Comparison of ENCODE assay signal across 10 mouse cellular contexts in genomic region chr2:102899238-102899637, GRCm38 (mm10). TPM values are rescaled to one million over a fixed set of nuclear protein-coding genes. Genes with fewer than 3 reads are reported as not detected.
A peak's percentile ranks its signal among the peaks of the same experiment; 100 is the strongest.
DNase-seq lines count a peak whose midpoint lies in the region; ATAC-seq and TF ChIP-seq lines count a peak whose summit lies in the region.
"Had no signal": no experiment of that assay in that cellular context is flagged by ENCODE, and none has a peak within 500 bp of the region (broad histone marks: within the 10 kb centered on the region; RNA-seq: fewer than 3 reads in every experiment).

No protein-coding gene starts in this region.

- no peak for TF ChIP-seq EP300 in liver, embryonic 14.5 days (IDR thresholded peaks at IDR 0.05; ENCODE audit: low read depth)

- no peaks in the 10 kb centered on the region for H3K27me3 ChIP-seq in heart, embryonic 12.5 days (replicated peaks)
- H3K27me3 ChIP-seq in liver, embryonic 14.5 days (ENCODE audit: control insufficient read depth, insufficient read depth, low read length) = no peaks in the 10 kb centered on the region
- peaks cover 38% of the 10 kb centered on the region for H3K27me3 ChIP-seq in midbrain, embryonic 10.5 days (ENCODE audit: low read depth, poor library complexity, severe bottlenecking)

- peak; percentile 13 for DNase-seq in heart, adult 8-10 months (ENCODE audit: low spot score)
- DNase-seq in heart, postnatal 36 days = no peak
- no peak for DNase-seq in liver, embryonic 14.5 days (ENCODE audit: low read depth in 3 of 3, low spot score in 3 of 3)
- DNase-seq in natural killer cell, adult 2 months (ENCODE audit: low spot score in 2 of 2) = peak; percentile 22 to 29
- DNase-seq in urinary bladder, postnatal 4 days (ENCODE audit: low spot score in 2 of 2) = no peak
- no peak for DNase-seq in cerebellum, postnatal 14 days
- DNase-seq in midbrain, embryonic 10.5 days (ENCODE audit: low spot score) = no peak
- DNase-seq: adrenal gland, adult 8-10 months had no signal

- H3K4me3 ChIP-seq in heart, embryonic 12.5 days = peak overlapping the region; percentile 59
- peak overlapping the region; percentile 33 to 66 for H3K4me3 ChIP-seq in liver, embryonic 14.5 days (ENCODE audit: insufficient read depth in 1 of 2, low read depth in 2 of 2, low read length in 2 of 2)
- H3K4me3 ChIP-seq in midbrain, embryonic 10.5 days = no peak overlapping the region
- H3K4me3 ChIP-seq: hindbrain, embryonic 13.5 days had no signal

- no peak for TF ChIP-seq CTCF in liver, embryonic 14.5 days (IDR thresholded peaks at IDR 0.05; ENCODE audit: low read depth)

- peaks cover 53% of the 10 kb centered on the region for H3K4me1 ChIP-seq in heart, embryonic 12.5 days (replicated peaks)
- H3K4me1 ChIP-seq in liver, embryonic 14.5 days (replicated peaks; ENCODE audit: control insufficient read depth in 2 of 2, insufficient read depth in 2 of 2, low read length in 1 of 2) = peaks cover 2 to 18% of the 10 kb centered on the region in 2 experiments; a peak in 3 of 4 replicates
- peaks cover 15% of the 10 kb centered on the region for H3K4me1 ChIP-seq in midbrain, embryonic 10.5 days

- H3K4me2 ChIP-seq in heart, embryonic 12.5 days = peak overlapping the region; percentile 80
- H3K4me2 ChIP-seq in liver, embryonic 14.5 days (ENCODE audit: low read depth) = peak overlapping the region; percentile 79
- H3K4me2 ChIP-seq: hindbrain, embryonic 13.5 days had no signal

- intact Hi-C loops in heart, postnatal 36 days (cut with DNase I) = no loop called here

- H3K9me3 ChIP-seq in heart, embryonic 12.5 days (replicated peaks) = no peaks in the 10 kb centered on the region
- no peaks in the 10 kb centered on the region for H3K9me3 ChIP-seq in liver, embryonic 14.5 days (ENCODE audit: control insufficient read depth, low read length)
- no peaks in the 10 kb centered on the region for H3K9me3 ChIP-seq in midbrain, embryonic 10.5 days (replicated peaks)
- H3K9me3 ChIP-seq: hindbrain, embryonic 13.5 days had no signal

- H3K9ac ChIP-seq in heart, embryonic 12.5 days = peak overlapping the region; percentile 44; the same call in 1 of the 2 replicates
- H3K9ac ChIP-seq in liver, embryonic 14.5 days (replicated peaks) = peak overlapping the region; percentile 48
- H3K9ac ChIP-seq: hindbrain, embryonic 13.5 days had no signal

- WGBS in heart, embryonic 12.5 days = 30% methylated on average over 3 of the region's 3 CpGs
- WGBS in liver, embryonic 14.5 days (ENCODE audit: insufficient replicate concordance) = 8% methylated on average over 3 of the region's 3 CpGs
- 74% methylated on average over 3 of the region's 3 CpGs for whole genome bisulfite sequencing in midbrain, embryonic 10.5 days

- no peak overlapping the region for H3K27ac ChIP-seq in heart, embryonic 12.5 days (ENCODE audit: poor library complexity, severe bottlenecking)
- H3K27ac ChIP-seq in liver, embryonic 14.5 days = no peak overlapping the region
- H3K27ac ChIP-seq in midbrain, embryonic 10.5 days (replicated peaks) = no peak overlapping the region
- H3K27ac ChIP-seq: hindbrain, embryonic 13.5 days had no signal

- no peaks in the 10 kb centered on the region for H3K36me3 ChIP-seq in heart, embryonic 12.5 days
- H3K36me3 ChIP-seq in liver, embryonic 14.5 days (replicated peaks; ENCODE audit: control insufficient read depth, insufficient read depth, low read depth) = no peaks in the 10 kb centered on the region
- H3K36me3 ChIP-seq in midbrain, embryonic 10.5 days = no peaks in the 10 kb centered on the region
- H3K36me3 ChIP-seq: hindbrain, embryonic 13.5 days had no signal

- no peak for ATAC-seq in heart, embryonic 12.5 days (ENCODE audit: insufficient number of reproducible peaks, low FRiP score)
- ATAC-seq in liver, embryonic 14.5 days (ENCODE audit: insufficient read depth) = no peak

RNA-seq across cellular contexts. Expression of gene Cd44, which starts 2.2 kb away (rescaled TPM):
- total RNA-seq in heart, adult 8-10 months (2022) = 1 to 10 TPM; 5.6 to 9.5 (median 6.8) TPM
- total RNA-seq in heart, postnatal 36 days (2021) = 10 to 100 TPM; 10.2 to 11.3 TPM
- polyA plus RNA-seq in heart, embryonic 12.5 days (2016; fragmentation: Nextera tagmentation; extraction: Ambion mirVana) = 29.9 and 30.2 TPM in 2 replicates
- polyA plus RNA-seq in liver, embryonic 14.5 days (2012; rRNA removed) = 8.4 and 9.2 TPM in 2 replicates
- 15.5 and 16.2 TPM in 2 replicates for polyA plus RNA-seq in liver, embryonic 14.5 days (2014; fragmentation: Nextera tagmentation; extraction: Ambion mirVana)
- polyA plus RNA-seq in midbrain, embryonic 10.5 days (2016; fragmentation: Nextera tagmentation; extraction: Ambion mirVana) = 2.9 and 3.4 TPM in 2 replicates

Comparison
In these comparisons a context has a peak if more than half of its experiments do, and no peak if none do; other contexts are left out.
1. DNase-seq: peak in heart, adult 8-10 months (single experiment) and natural killer cell, adult 2 months (2 of 2); none in heart, postnatal 36 days (0 of 2), liver, embryonic 14.5 days (0 of 3), urinary bladder, postnatal 4 days (0 of 2), cerebellum, postnatal 14 days (0 of 2) and midbrain, embryonic 10.5 days (single experiment).